Comparison of ENCODE assay signal across 17 mouse cellular contexts in genomic region chr11:21149476-21149875, GRCm38 (mm10). TPM values are rescaled to one million over a fixed set of nuclear protein-coding genes. Genes with fewer than 3 reads are reported as not detected.
DNase-seq lines count a peak whose midpoint lies in the region; ATAC-seq lines count a peak whose summit lies in the region.
"Had no signal": no experiment of that assay in that cellular context is flagged by ENCODE, and none has a peak within 500 bp of the region (broad histone marks: within the 10 kb centered on the region; RNA-seq: fewer than 3 reads in every experiment).

No protein-coding gene starts in this region.

- peak; percentile 96 for ATAC-seq in frontal cortex, adult (ENCODE audit: low TSS enrichment)
- ATAC-seq: forebrain, embryonic 14.5 days had no signal

- peak; percentile 6 for DNase-seq in cerebellum, adult 11-12 months
- no peak for DNase-seq in cerebellum, postnatal 10 days
- DNase-seq in frontal cortex, postnatal 14 days (ENCODE audit: low spot score in 2 of 2), result no peak
- peak; percentile 46 for DNase-seq in right cerebral cortex, adult 18-20 months
- no peak for DNase-seq in right cerebral cortex, postnatal 10 days (ENCODE audit: low spot score in 2 of 2)
- DNase-seq in gastrocnemius, postnatal 25 days, result no peak
- DNase-seq in testis, postnatal 10 days (ENCODE audit: low spot score), result no peak
- DNase-seq: gastrocnemius, postnatal 36 days; heart, postnatal 10 days; kidney, adult 8-10 months; kidney, postnatal 25 days; lung, adult 2 months; midbrain, embryonic 14.5 days; retina, postnatal 1 day; thymus, postnatal 36 days had no signal

RNA-seq across cellular contexts. Expression of gene Peli1, which starts 58.4 kb away (rescaled TPM):
- total RNA-seq in gastrocnemius, postnatal 25 days (2021), result 10 to 100 TPM in 1 of 2 experiments, 1 to 10 TPM in 1; 7.6 to 12.6 TPM

Comparison
In these comparisons a context has a peak if more than half of its experiments do, and no peak if none do; other contexts are left out.
1. DNase-seq: peak in cerebellum, adult 11-12 months (single experiment) and right cerebral cortex, adult 18-20 months (single experiment); none in cerebellum, postnatal 10 days (0 of 2), frontal cortex, postnatal 14 days (0 of 2), right cerebral cortex, postnatal 10 days (0 of 2), gastrocnemius, postnatal 25 days (single experiment) and testis, postnatal 10 days (single experiment).